In genomic region chr1:190944109-190944760, GRCm38 (mm10) we compare ENCODE assay signal across 8 mouse cellular contexts. TPM values are rescaled to one million over a fixed set of nuclear protein-coding genes. Genes with fewer than 3 reads are reported as not detected.
DNase-seq lines count a peak whose midpoint lies in the region; ATAC-seq and TF ChIP-seq lines count a peak whose summit lies in the region.

No protein-coding gene starts in this region.

- no peak overlapping the region for H3K4me3 ChIP-seq in embryonic facial prominence, embryonic 10.5 days
- no peak overlapping the region for H3K4me3 ChIP-seq in kidney, postnatal 0 days (replicated peaks; ENCODE audit: low read depth, low read length)
- H3K4me3 ChIP-seq in liver, embryonic 12.5 days: no peak overlapping the region
- no peak overlapping the region for H3K4me3 ChIP-seq in neural tube, embryonic 11.5 days (ENCODE audit: low read depth, low read length)

- no peak overlapping the region for H3K27ac ChIP-seq in embryonic facial prominence, embryonic 10.5 days (replicated peaks)
- H3K27ac ChIP-seq in kidney, postnatal 0 days: no peak overlapping the region
- no peak overlapping the region for H3K27ac ChIP-seq in liver, embryonic 12.5 days
- no peak overlapping the region for H3K27ac ChIP-seq in neural tube, embryonic 11.5 days (ENCODE audit: low read depth, low read length)

- H3K9ac ChIP-seq in kidney, postnatal 0 days (ENCODE audit: low read depth, low read length): no peak overlapping the region
- H3K9ac ChIP-seq in liver, embryonic 12.5 days: no peak overlapping the region
- no peak overlapping the region for H3K9ac ChIP-seq in neural tube, embryonic 11.5 days (ENCODE audit: low read length)

- H3K36me3 ChIP-seq in embryonic facial prominence, embryonic 10.5 days (replicated peaks): peaks cover 99% of the 10 kb centered on the region
- H3K36me3 ChIP-seq in kidney, postnatal 0 days (ENCODE audit: insufficient read depth, low read length): peaks cover 54% of the 10 kb centered on the region
- peaks cover 77% of the 10 kb centered on the region for H3K36me3 ChIP-seq in liver, embryonic 12.5 days
- H3K36me3 ChIP-seq in neural tube, embryonic 11.5 days (ENCODE audit: control insufficient read depth, insufficient read depth, low read length): peaks cover 4% of the 10 kb centered on the region; the same call in 1 of the 2 replicates

- H3K9me3 ChIP-seq in embryonic facial prominence, embryonic 10.5 days: no peaks in the 10 kb centered on the region
- H3K9me3 ChIP-seq in kidney, postnatal 0 days (replicated peaks; ENCODE audit: low read length): no peaks in the 10 kb centered on the region
- no peaks in the 10 kb centered on the region for H3K9me3 ChIP-seq in liver, embryonic 12.5 days (replicated peaks)
- H3K9me3 ChIP-seq in neural tube, embryonic 11.5 days (ENCODE audit: control insufficient read depth, low read length): no peaks in the 10 kb centered on the region

- TF ChIP-seq CTCF in kidney, postnatal 0 days (IDR thresholded peaks at IDR 0.05; ENCODE audit: low read depth): peak; percentile 87

- no peaks in the 10 kb centered on the region for H3K4me1 ChIP-seq in embryonic facial prominence, embryonic 10.5 days
- no peaks in the 10 kb centered on the region for H3K4me1 ChIP-seq in kidney, postnatal 0 days (replicated peaks; ENCODE audit: insufficient read depth, low read length)
- no peaks in the 10 kb centered on the region for H3K4me1 ChIP-seq in liver, embryonic 12.5 days
- H3K4me1 ChIP-seq in neural tube, embryonic 11.5 days (ENCODE audit: control insufficient read depth, insufficient read depth, low read length): no peaks in the 10 kb centered on the region

- no peaks in the 10 kb centered on the region for H3K27me3 ChIP-seq in embryonic facial prominence, embryonic 10.5 days (replicated peaks; ENCODE audit: low read depth, poor library complexity, severe bottlenecking)
- no peaks in the 10 kb centered on the region for H3K27me3 ChIP-seq in kidney, postnatal 0 days (ENCODE audit: insufficient read depth, low read length)
- H3K27me3 ChIP-seq in liver, embryonic 12.5 days (replicated peaks): no peaks in the 10 kb centered on the region
- no peaks in the 10 kb centered on the region for H3K27me3 ChIP-seq in neural tube, embryonic 11.5 days (ENCODE audit: control insufficient read depth, insufficient read depth, low read length)

- 56% methylated on average over 6 of the region's 6 CpGs for WGBS in embryonic facial prominence, embryonic 10.5 days
- WGBS in kidney, postnatal 0 days: 50% methylated on average over 6 of the region's 6 CpGs
- 54% methylated on average over 6 of the region's 6 CpGs for WGBS in liver, embryonic 12.5 days (ENCODE audit: insufficient replicate concordance)
- 53% methylated on average over 6 of the region's 6 CpGs for WGBS in neural tube, embryonic 11.5 days

- peak; percentile 75 for ATAC-seq in kidney, postnatal 0 days (replicated peaks; ENCODE audit: low FRiP score, low read depth)
- ATAC-seq in liver, embryonic 12.5 days: peak; percentile 72
- peak; percentile 61 for ATAC-seq in neural tube, embryonic 11.5 days (ENCODE audit: insufficient read depth, low FRiP score, low TSS enrichment)

- no peak overlapping the region for H3K4me2 ChIP-seq in kidney, postnatal 0 days (ENCODE audit: low read length)
- no peak overlapping the region for H3K4me2 ChIP-seq in liver, embryonic 12.5 days
- no peak overlapping the region for H3K4me2 ChIP-seq in neural tube, embryonic 11.5 days (ENCODE audit: low read depth)

- peak; percentile 64 for DNase-seq in A20 (ENCODE audit: low read depth, low spot score)
- DNase-seq in adrenal gland, adult 8-10 months: peak; percentile 35
- DNase-seq in embryonic facial prominence, embryonic 10.5 days (ENCODE audit: low spot score): peak; percentile 71
- peak; percentile 49 to 57 for DNase-seq in heart, adult 9 months (ENCODE audit: low spot score in 2 of 2)
- DNase-seq in kidney, postnatal 0 days (ENCODE audit: low spot score): peak; percentile 85
- peak; percentile 73 for DNase-seq in neural tube, embryonic 11.5 days (ENCODE audit: low spot score)
- peak; percentile 55 for DNase-seq in telencephalon, adult 2 months (ENCODE audit: low read depth, low spot score)

RNA-seq across cellular contexts. Expression of gene Angel2, which starts 19.3 kb away (rescaled TPM):
- 10 to 100 TPM; 50.5 to 75.4 (median 65.5) TPM for total RNA-seq in adrenal gland, adult 8-10 months (2022)
- polyA plus RNA-seq in embryonic facial prominence, embryonic 10.5 days (2016; fragmentation: Nextera tagmentation; extraction: Ambion mirVana): 50.4 and 55.3 TPM in 2 replicates
- 43.8 and 45.6 TPM in 2 replicates for polyA plus RNA-seq in kidney, postnatal 0 days (2015; fragmentation: Nextera tagmentation; extraction: Ambion mirVana)
- 21.4 and 23.6 TPM in 2 replicates for polyA plus RNA-seq in liver, embryonic 12.5 days (2016; fragmentation: Nextera tagmentation; extraction: Ambion mirVana)
- 54.6 and 66.7 TPM in 2 replicates for polyA plus RNA-seq in neural tube, embryonic 11.5 days (2014; fragmentation: Nextera tagmentation; extraction: Ambion mirVana)

RNA-seq across cellular contexts. Expression of gene Rps6kc1, which starts 32.7 kb away (rescaled TPM):
- total RNA-seq in adrenal gland, adult 8-10 months (2022): 10 to 100 TPM; 17.6 to 30.7 (median 23.1) TPM
- polyA plus RNA-seq in embryonic facial prominence, embryonic 10.5 days (2016; fragmentation: Nextera tagmentation; extraction: Ambion mirVana): 14.6 and 16.9 TPM in 2 replicates
- polyA plus RNA-seq in kidney, postnatal 0 days (2015; fragmentation: Nextera tagmentation; extraction: Ambion mirVana): 9.4 and 10.2 TPM in 2 replicates
- polyA plus RNA-seq in liver, embryonic 12.5 days (2016; fragmentation: Nextera tagmentation; extraction: Ambion mirVana): 5.5 and 5.7 TPM in 2 replicates
- polyA plus RNA-seq in neural tube, embryonic 11.5 days (2014; fragmentation: Nextera tagmentation; extraction: Ambion mirVana): 21.5 and 22.5 TPM in 2 replicates

RNA-seq across cellular contexts. Expression of gene Vash2, which starts 34.9 kb away (rescaled TPM):
- total RNA-seq in adrenal gland, adult 8-10 months (2022): under 1 TPM in 3 of 4 experiments, not detected in 1; 0.10 to 0.27 (median 0.25) TPM
- 52.7 and 56.7 TPM in 2 replicates for polyA plus RNA-seq in embryonic facial prominence, embryonic 10.5 days (2016; fragmentation: Nextera tagmentation; extraction: Ambion mirVana)
- polyA plus RNA-seq in kidney, postnatal 0 days (2015; fragmentation: Nextera tagmentation; extraction: Ambion mirVana): 14.0 and 15.7 TPM in 2 replicates
- 3.9 and 4.0 TPM in 2 replicates for polyA plus RNA-seq in liver, embryonic 12.5 days (2016; fragmentation: Nextera tagmentation; extraction: Ambion mirVana)
- 78.6 and 79.3 TPM in 2 replicates for polyA plus RNA-seq in neural tube, embryonic 11.5 days (2014; fragmentation: Nextera tagmentation; extraction: Ambion mirVana)

Comparison
In these comparisons a context has a peak if more than half of its experiments do, and no peak if none do; other contexts are left out.
1. DNase-seq: peak in every context shown above with its lines; median percentile 85 in kidney, postnatal 0 days; 73 in neural tube, embryonic 11.5 days; 71 in embryonic facial prominence, embryonic 10.5 days; 64 in A20; 55 in telencephalon, adult 2 months; 53 in heart, adult 9 months; 35 in adrenal gland, adult 8-10 months.